7 mouse cellular contexts compared by ENCODE assay signal in the genomic region with DNA sequence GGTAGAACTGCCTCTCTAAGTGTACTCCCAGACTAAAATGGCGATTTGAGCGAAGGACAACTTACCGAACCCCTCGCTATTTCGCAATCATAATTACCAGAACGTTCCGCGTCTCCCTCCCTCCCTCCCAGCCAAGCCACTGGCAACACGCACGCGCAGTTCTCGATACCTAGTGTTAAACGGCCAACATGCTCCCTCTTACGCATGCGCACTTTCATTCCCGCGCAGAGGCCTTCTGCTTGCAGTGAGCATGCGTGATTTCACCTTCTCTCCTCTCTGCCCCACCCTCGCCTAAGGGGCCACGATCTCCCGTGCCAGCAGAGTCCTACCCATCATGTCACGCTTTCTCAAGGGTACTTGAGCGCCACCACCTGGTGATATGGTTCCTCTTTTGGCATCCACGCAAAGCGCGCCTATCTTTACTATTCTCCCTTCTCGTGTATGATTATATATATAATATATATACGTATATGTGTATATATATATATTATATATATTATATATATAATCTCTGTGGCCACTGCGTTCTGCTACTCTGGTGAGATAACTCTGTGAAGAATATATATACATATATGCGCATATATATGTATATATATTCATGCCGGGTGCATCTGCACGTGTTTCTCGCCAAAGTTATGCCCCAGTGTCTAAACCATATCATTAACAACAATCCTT. TPM values are rescaled to one million over a fixed set of nuclear protein-coding genes. Genes with fewer than 3 reads are reported as not detected.
DNase-seq lines count a peak whose midpoint lies in the region; ATAC-seq lines count a peak whose summit lies in the region.

No protein-coding gene starts in this region.

- peak overlapping the region; percentile 74 for H3K4me2 ChIP-seq in intestine, embryonic 16.5 days (ENCODE audit: low read depth, low read length)
- peak overlapping the region; percentile 63 for H3K4me2 ChIP-seq in midbrain, embryonic 11.5 days

- ATAC-seq in intestine, embryonic 16.5 days, result peak; percentile 98
- peak; percentile 95 for ATAC-seq in midbrain, embryonic 11.5 days (ENCODE audit: low FRiP score)

- no peaks in the 10 kb centered on the region for H3K27me3 ChIP-seq in intestine, embryonic 16.5 days (replicated peaks; ENCODE audit: control insufficient read depth, insufficient read depth, low read length)
- H3K27me3 ChIP-seq in midbrain, embryonic 11.5 days (ENCODE audit: control insufficient read depth, insufficient read depth, low read length), result no peaks in the 10 kb centered on the region

- intact Hi-C loops in left cerebral cortex, postnatal 36 days (cut with DNase I), result loop anchor here (2.0 to 10.0 kb wide), 2 partner anchors 140 to 222 kb away; no protein-coding TSS in a partner anchor

- no peaks in the 10 kb centered on the region for H3K4me1 ChIP-seq in intestine, embryonic 16.5 days (ENCODE audit: control insufficient read depth, insufficient read depth, low read length)
- peaks cover 9% of the 10 kb centered on the region for H3K4me1 ChIP-seq in midbrain, embryonic 11.5 days (ENCODE audit: control insufficient read depth, insufficient read depth, low read length)

- peak; percentile 99 for DNase-seq in adrenal gland, adult 8-10 months
- peak; percentile 90 for DNase-seq in embryo, embryonic 9.5 days (ENCODE audit: extremely low spot score)
- peak; percentile 86 to 88 for DNase-seq in gastrocnemius, postnatal 4 days (ENCODE audit: low spot score in 2 of 2)
- DNase-seq in left cerebral cortex, postnatal 36 days (ENCODE audit: low spot score in 2 of 2), result peak; percentile 90 to 96
- DNase-seq in midbrain, embryonic 11.5 days (ENCODE audit: low spot score, missing footprints), result peak; percentile 98
- DNase-seq in skeletal muscle tissue, adult 2 months (ENCODE audit: low read depth, low spot score), result peak; percentile 99

- no peaks in the 10 kb centered on the region for H3K36me3 ChIP-seq in intestine, embryonic 16.5 days (ENCODE audit: control insufficient read depth, insufficient read depth, low read length)
- H3K36me3 ChIP-seq in midbrain, embryonic 11.5 days (ENCODE audit: control insufficient read depth, insufficient read depth, low read length), result no peaks in the 10 kb centered on the region

- H3K9ac ChIP-seq in intestine, embryonic 16.5 days (ENCODE audit: low read depth, low read length), result peak overlapping the region; percentile 75
- peak overlapping the region; percentile 73 for H3K9ac ChIP-seq in midbrain, embryonic 11.5 days (ENCODE audit: low read length)

- peak overlapping the region; percentile 95 for H3K27ac ChIP-seq in intestine, embryonic 16.5 days (ENCODE audit: low read length)
- peak overlapping the region; percentile 44; the same call in 1 of the 2 replicates for H3K27ac ChIP-seq in midbrain, embryonic 11.5 days (ENCODE audit: low read depth, low read length)

- peak overlapping the region; percentile 62 for H3K4me3 ChIP-seq in intestine, embryonic 16.5 days (ENCODE audit: low read length)
- peak overlapping the region; percentile 41 for H3K4me3 ChIP-seq in midbrain, embryonic 11.5 days (ENCODE audit: low read depth, low read length)

- WGBS in intestine, embryonic 16.5 days, result under 1% methylated on average over 33 of the region's 33 CpGs
- 2% methylated on average over 33 of the region's 33 CpGs for WGBS in midbrain, embryonic 11.5 days

- no peaks in the 10 kb centered on the region for H3K9me3 ChIP-seq in intestine, embryonic 16.5 days (ENCODE audit: control insufficient read depth, low read length)
- H3K9me3 ChIP-seq in midbrain, embryonic 11.5 days (ENCODE audit: control insufficient read depth, low read length), result no peaks in the 10 kb centered on the region

RNA-seq across cellular contexts. Expression of gene Zcchc13, which starts 8.0 kb away (rescaled TPM):
- not detected for total RNA-seq in adrenal gland, adult 8-10 months (2022)
- not detected for total RNA-seq in gastrocnemius, postnatal 4 days (2021)
- not detected in 2 replicates for polyA plus RNA-seq in intestine, embryonic 16.5 days (2015; fragmentation: Nextera tagmentation; extraction: Ambion mirVana)
- total RNA-seq in left cerebral cortex, postnatal 36 days (2021), result not detected
- not detected in 2 replicates for polyA plus RNA-seq in midbrain, embryonic 11.5 days (2014; fragmentation: Nextera tagmentation; extraction: Ambion mirVana)

Comparison
In these comparisons a context has a peak if more than half of its experiments do, and no peak if none do; other contexts are left out.
1. Peak in every context shown above with its lines: DNase-seq, ATAC-seq, H3K4me3 ChIP-seq and H3K27ac ChIP-seq.